Mouse (Mus musculus) CH12.LX (cell line): ENCODE measurements at regions not wholly inside any gene's neighbourhood (a gene's known extent, or its start where the extent isn't known, plus 50 kb on each side); places are given as distances from the start of the nearest gene placed in this dataset.

Source experiments
- CTCF ChIP-seq, 2 experiments: IDR thresholded peaks in 1 of 2; conservative IDR thresholded peaks in 1 of 2; 2 replicates each; pipeline ENCODE4 v1.5.1; 2011 to 2012; ENCODE audit warnings: low read depth in 2 of 2, low read length in 2 of 2, improper control_type of control experiment in 1 of 2, inconsistent platforms in 1 of 2, mild to moderate bottlenecking in 1 of 2, moderate library complexity in 1 of 2
- ETS1 ChIP-seq: conservative IDR thresholded peaks from 2 replicates; pipeline ENCODE4 v1.6.1; 2012; ENCODE audit warnings: low read depth, mild to moderate bottlenecking, inconsistent platforms, low read length, improper control_type of control experiment, moderate library complexity
- HCFC1 ChIP-seq: IDR thresholded peaks from 2 replicates; pipeline ENCODE4 v1.6.1; 2012; ENCODE audit warnings: low read depth, mild to moderate bottlenecking, inconsistent platforms, low read length, improper control_type of control experiment
- MAFK ChIP-seq: IDR thresholded peaks from 2 replicates; pipeline ENCODE4 v1.6.1; 2011; ENCODE audit warnings: low read length, improper control_type of control experiment; ENCODE audit not compliant: insufficient replicate concordance
- MAZ ChIP-seq: IDR thresholded peaks from 2 replicates; pipeline ENCODE4 v1.6.1; 2012; ENCODE audit warnings: low read depth, mild to moderate bottlenecking, inconsistent platforms, low read length, improper control_type of control experiment, moderate library complexity
- MYC ChIP-seq: IDR thresholded peaks from 2 replicates; pipeline ENCODE4 v1.6.1; 2011; ENCODE audit warnings: low read depth, mild to moderate bottlenecking, improper control_type of control experiment, low read length
- ZMIZ1 ChIP-seq: IDR thresholded peaks from 2 replicates; pipeline ENCODE4 v1.6.1; 2012; ENCODE audit warnings: low read depth, mild to moderate bottlenecking, inconsistent platforms, low read length, improper control_type of control experiment

DNA sequence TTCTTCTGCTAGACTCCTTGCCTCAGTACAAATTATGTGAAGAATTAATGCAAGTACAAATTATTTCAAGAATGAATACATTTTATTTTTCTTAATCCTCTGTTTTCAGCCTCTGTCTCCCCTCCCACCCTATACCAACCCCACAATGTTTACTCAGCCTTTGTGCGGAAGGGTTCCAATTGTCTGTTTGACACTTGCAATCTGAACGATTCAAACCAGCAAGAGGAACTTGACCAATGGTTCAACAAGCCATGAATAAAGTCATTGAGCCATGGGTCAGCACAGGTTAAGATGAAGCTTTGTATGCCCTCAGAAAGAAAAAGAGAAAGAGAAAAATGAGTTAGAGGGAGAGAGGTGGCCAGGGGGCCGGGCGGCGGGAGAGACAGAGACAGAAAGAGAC is 601.5 kb upstream of the Tenm2 start:
- no peak for TF ChIP-seq MAFK
- no peak for TF ChIP-seq MAZ
- TF ChIP-seq CTCF (conservative IDR thresholded peaks at IDR 0.05 in 1 of 2, IDR thresholded peaks at IDR 0.05 in 1 of 2; ENCODE audit: low read depth in 2 of 2, low read length in 2 of 2), result no peak
- no peak for TF ChIP-seq MYC
- TF ChIP-seq HCFC1, result no peak
- TF ChIP-seq ZMIZ1, result no peak
- no peak for TF ChIP-seq ETS1
